Mouse (Mus musculus) embryonic facial prominence, embryonic 13.5 days (tissue): ENCODE measurements around the gene Nufip1. TPM values are rescaled to one million over a fixed set of nuclear protein-coding genes. Genes with fewer than 3 reads are reported as not detected.

ENCODE experiments used
- ATAC-seq: fragments of 200-750 bp; cut with Nextera tagmentation; 2 replicates; pipeline ENCODE4 v1.8.0; 2017; ENCODE audit warnings: low read depth; ENCODE audit not compliant: insufficient number of reproducible peaks, insufficient read depth, low FRiP score, low TSS enrichment
- H3K27ac ChIP-seq: fragments of 300-500 bp; sonication (generic); 2 replicates; pipeline ENCODE4 v1.5.1; 2015; ENCODE audit warnings: moderate library complexity, mild to moderate bottlenecking, inconsistent platforms
- H3K27me3 ChIP-seq: fragments of 300-500 bp; sonication (generic); 2 replicates; pipeline ENCODE4 v1.6.1; 2015; ENCODE audit warnings: mild to moderate bottlenecking, inconsistent platforms
- H3K36me3 ChIP-seq: fragments of 300-500 bp; sonication (generic); 2 replicates; pipeline ENCODE4 v1.6.1; 2015; ENCODE audit warnings: mild to moderate bottlenecking, inconsistent platforms
- H3K4me1 ChIP-seq: fragments of 300-500 bp; sonication (generic); 2 replicates; pipeline ENCODE4 v1.6.1; 2015; ENCODE audit warnings: inconsistent platforms
- H3K4me2 ChIP-seq: fragments of 300-500 bp; sonication (generic); 2 replicates; pipeline ENCODE4 v1.6.1; 2015; ENCODE audit warnings: moderate library complexity, mild to moderate bottlenecking, inconsistent platforms
- H3K4me3 ChIP-seq: fragments of 300-500 bp; sonication (generic); 2 replicates; pipeline ENCODE4 v1.5.1; 2015; ENCODE audit warnings: mild to moderate bottlenecking, inconsistent platforms
- H3K9ac ChIP-seq: fragments of 300-500 bp; sonication (generic); 2 replicates; pipeline ENCODE4 v1.6.1; 2015; ENCODE audit warnings: mild to moderate bottlenecking, inconsistent platforms
- H3K9me3 ChIP-seq: fragments of 300-500 bp; sonication (generic); 2 replicates; pipeline ENCODE4 v1.6.1; 2016; ENCODE audit warnings: inconsistent platforms
- WGBS: fragments of 180-500 bp; shearing (Covaris S2); methylation state at CpG from one replicate; pipeline ENCODE4 v1.1.7; 2015; ENCODE audit warnings: mixed read lengths; 5-methylcytosine and 5-hydroxymethylcytosine counted together
- polyA plus RNA-seq: library from polyadenylated mRNA; unstranded; fragments of >200 nt; fragmentation: Nextera tagmentation; extraction: Ambion mirVana; gene quantifications from 2 replicates; pipeline ENCODE4 v1.2.1, GENCODE M21; 2015

Gene Nufip1
- polyA plus RNA-seq, 1 experiment from 2014 or later = 18.0 TPM

- Histone ChIP-seq H3K27ac (no peak overlapping the region), H3K27me3 (no peaks in the 10 kb centered on the region), H3K4me2 (no peak overlapping the region), H3K36me3 (peaks cover 76% of the 10 kb centered on the region), H3K4me1 (no peaks in the 10 kb centered on the region), H3K4me3 (no peak overlapping the region), H3K9me3 (no peaks in the 10 kb centered on the region), H3K9ac (no peak overlapping the region)
- 92% methylated on average over 7 of the region's 7 CpGs for WGBS
- ATAC-seq = no peak
Measured at GRCm38 (mm10) chr14:76097244-76097643, 13.4 kb upstream of the Nufip1 start.

- WGBS = 94% methylated on average over 5 of the region's 5 CpGs
- ATAC-seq = no peak
- H3K4me2 ChIP-seq = no peak overlapping the region
Measured at GRCm38 (mm10) chr14:76097815-76098214, 12.9 kb upstream of the Nufip1 start.

GRCm38 (mm10) chr14:76099543-76099942 lies 11.1 kb upstream of the Nufip1 start:
- H3K4me2 ChIP-seq = no peak overlapping the region
- ATAC-seq = no peak
- no peaks in the 10 kb centered on the region for H3K9me3 ChIP-seq
- WGBS = 95% methylated on average over 9 of the region's 9 CpGs
- H3K9ac ChIP-seq = no peak overlapping the region
- no peaks in the 10 kb centered on the region for H3K4me1 ChIP-seq
- no peak overlapping the region for H3K4me3 ChIP-seq
- H3K27ac ChIP-seq = no peak overlapping the region
- H3K27me3 ChIP-seq = no peaks in the 10 kb centered on the region
- H3K36me3 ChIP-seq = peaks cover 70% of the 10 kb centered on the region

More at GRCm38 (mm10) chr14:76097815-76098214, 12.9 kb upstream of the Nufip1 start:
- H3K9me3 ChIP-seq = no peaks in the 10 kb centered on the region
- H3K36me3 ChIP-seq = peaks cover 73% of the 10 kb centered on the region
- no peaks in the 10 kb centered on the region for H3K4me1 ChIP-seq
- no peaks in the 10 kb centered on the region for H3K27me3 ChIP-seq
- H3K9ac ChIP-seq = no peak overlapping the region
- H3K27ac ChIP-seq = no peak overlapping the region
- no peak overlapping the region for H3K4me3 ChIP-seq

GRCm38 (mm10) chr14:76115744-76116143 lies 5.1 kb downstream of the Nufip1 start:
- ATAC-seq = no peak
- Histone ChIP-seq H3K4me1 (peaks cover 5% of the 10 kb centered on the region), H3K27ac (no peak overlapping the region), H3K36me3 (peaks cover 60% of the 10 kb centered on the region), H3K9ac (no peak overlapping the region), H3K27me3 (no peaks in the 10 kb centered on the region), H3K9me3 (no peaks in the 10 kb centered on the region), H3K4me3 (no peak overlapping the region), H3K4me2 (no peak overlapping the region)
- 94% methylated on average over 5 of the region's 5 CpGs for WGBS

- H3K4me1 ChIP-seq = peaks cover 4% of the 10 kb centered on the region; the same call in 1 of the 2 replicates
- no peak overlapping the region for H3K27ac ChIP-seq
- H3K9ac ChIP-seq = no peak overlapping the region
- no peak overlapping the region for H3K4me3 ChIP-seq
- no peak overlapping the region for H3K4me2 ChIP-seq
- peaks cover 79% of the 10 kb centered on the region for H3K36me3 ChIP-seq
- WGBS = 64% methylated on average over 4 of the region's 4 CpGs
- H3K9me3 ChIP-seq = no peaks in the 10 kb centered on the region
- no peaks in the 10 kb centered on the region for H3K27me3 ChIP-seq
- ATAC-seq = no peak
Measured at GRCm38 (mm10) chr14:76118963-76119362, 8.3 kb downstream of the Nufip1 start.

GRCm38 (mm10) chr14:76120472-76120871 lies 9.8 kb downstream of the Nufip1 start:
- Histone ChIP-seq H3K27me3 (no peaks in the 10 kb centered on the region), H3K9ac (no peak overlapping the region), H3K4me2 (no peak overlapping the region), H3K9me3 (no peaks in the 10 kb centered on the region), H3K27ac (no peak overlapping the region), H3K4me3 (no peak overlapping the region), H3K4me1 (peaks cover 4% of the 10 kb centered on the region; the same call in 1 of the 2 replicates), H3K36me3 (peaks cover 81% of the 10 kb centered on the region)
- no peak for ATAC-seq
- 81% methylated on average over 4 of the region's 4 CpGs for WGBS

- no peak overlapping the region for H3K4me3 ChIP-seq
- no peak overlapping the region for H3K4me2 ChIP-seq
- H3K36me3 ChIP-seq = peaks cover 82% of the 10 kb centered on the region
- peaks cover 4% of the 10 kb centered on the region; the same call in 1 of the 2 replicates for H3K4me1 ChIP-seq
- H3K27me3 ChIP-seq = no peaks in the 10 kb centered on the region
- ATAC-seq = no peak
- H3K9me3 ChIP-seq = no peaks in the 10 kb centered on the region
- H3K9ac ChIP-seq = no peak overlapping the region
- WGBS = 49% methylated on average over 6 of the region's 6 CpGs
- H3K27ac ChIP-seq = no peak overlapping the region
Measured at GRCm38 (mm10) chr14:76121901-76122662, 11.4 kb downstream of the Nufip1 start.

- 89% methylated on average over 8 of the region's 8 CpGs for WGBS
- peaks cover 82% of the 10 kb centered on the region for H3K36me3 ChIP-seq
Measured at GRCm38 (mm10) chr14:76122663-76123058, 12.0 kb downstream of the Nufip1 start.

GRCm38 (mm10) chr14:76127311-76127710 lies 16.6 kb downstream of the Nufip1 start:
- Histone ChIP-seq H3K27ac (no peak overlapping the region), H3K36me3 (peaks cover 87% of the 10 kb centered on the region), H3K9ac (no peak overlapping the region), H3K9me3 (no peaks in the 10 kb centered on the region), H3K4me3 (no peak overlapping the region), H3K4me2 (no peak overlapping the region), H3K4me1 (peaks cover under 1% of the 10 kb centered on the region; the same call in 1 of the 2 replicates), H3K27me3 (no peaks in the 10 kb centered on the region)
- no peak for ATAC-seq
- 91% methylated on average over 3 of the region's 3 CpGs for WGBS

More at GRCm38 (mm10) chr14:76122663-76123058, 12.0 kb downstream of the Nufip1 start:
- no peak for ATAC-seq
- no peak overlapping the region for H3K27ac ChIP-seq
- H3K9me3 ChIP-seq = no peaks in the 10 kb centered on the region
- peaks cover 4% of the 10 kb centered on the region; the same call in 1 of the 2 replicates for H3K4me1 ChIP-seq
- no peaks in the 10 kb centered on the region for H3K27me3 ChIP-seq
- no peak overlapping the region for H3K4me2 ChIP-seq
- no peak overlapping the region for H3K4me3 ChIP-seq
- H3K9ac ChIP-seq = no peak overlapping the region

GRCm38 (mm10) chr14:76128174-76128573 lies 17.5 kb downstream of the Nufip1 start:
- Histone ChIP-seq H3K9me3 (no peaks in the 10 kb centered on the region), H3K36me3 (peaks cover 87% of the 10 kb centered on the region), H3K9ac (no peak overlapping the region), H3K4me3 (no peak overlapping the region), H3K4me1 (no peaks in the 10 kb centered on the region), H3K27ac (no peak overlapping the region), H3K4me2 (no peak overlapping the region), H3K27me3 (no peaks in the 10 kb centered on the region)
- ATAC-seq = no peak
- WGBS = 85% methylated on average over 4 of the region's 4 CpGs

- no peak for ATAC-seq
- no peak overlapping the region for H3K27ac ChIP-seq
- H3K27me3 ChIP-seq = no peaks in the 10 kb centered on the region
- H3K4me3 ChIP-seq = no peak overlapping the region
- no peaks in the 10 kb centered on the region for H3K4me1 ChIP-seq
- no peak overlapping the region for H3K4me2 ChIP-seq
- 94% methylated on average over 4 of the region's 4 CpGs for WGBS
- H3K9ac ChIP-seq = no peak overlapping the region
- H3K36me3 ChIP-seq = peaks cover 62% of the 10 kb centered on the region
- no peaks in the 10 kb centered on the region for H3K9me3 ChIP-seq
Measured at GRCm38 (mm10) chr14:76134975-76135374, 24.3 kb downstream of the Nufip1 start.

- H3K36me3 ChIP-seq = no peaks in the 10 kb centered on the region
- no peak overlapping the region for H3K4me3 ChIP-seq
- 98% methylated on average over 1 of the region's 1 CpGs for WGBS
- H3K9ac ChIP-seq = no peak overlapping the region
- no peak overlapping the region for H3K4me2 ChIP-seq
- no peak overlapping the region for H3K27ac ChIP-seq
- H3K9me3 ChIP-seq = no peaks in the 10 kb centered on the region
- no peak for ATAC-seq
- peaks cover 14% of the 10 kb centered on the region for H3K4me1 ChIP-seq
- no peaks in the 10 kb centered on the region for H3K27me3 ChIP-seq
Measured at GRCm38 (mm10) chr14:76145248-76145647, 34.6 kb downstream of the Nufip1 start.
